Mouse (Mus musculus) gastrocnemius, postnatal 10 days (tissue): ENCODE measurements around the gene Cyp2f2. TPM values are rescaled to one million over a fixed set of nuclear protein-coding genes. Genes with fewer than 3 reads are reported as not detected.
A peak's percentile ranks its signal among the peaks of the same experiment; 100 is the strongest.

Experiments
- DNase-seq: peaks from one replicate; pipeline ENCODE4 v3.0.0; 2021; ENCODE audit warnings: mixed read lengths
- total RNA-seq, 2 experiments: library from RNA; stranded (reverse); gene quantifications; 2 replicates each; pipeline ENCODE4 v1.2.3; 2021

The Cyp2f2 gene
- total RNA-seq, 2 experiments from 2014 or later: 0.28 TPM; not detected in 1

DNA sequence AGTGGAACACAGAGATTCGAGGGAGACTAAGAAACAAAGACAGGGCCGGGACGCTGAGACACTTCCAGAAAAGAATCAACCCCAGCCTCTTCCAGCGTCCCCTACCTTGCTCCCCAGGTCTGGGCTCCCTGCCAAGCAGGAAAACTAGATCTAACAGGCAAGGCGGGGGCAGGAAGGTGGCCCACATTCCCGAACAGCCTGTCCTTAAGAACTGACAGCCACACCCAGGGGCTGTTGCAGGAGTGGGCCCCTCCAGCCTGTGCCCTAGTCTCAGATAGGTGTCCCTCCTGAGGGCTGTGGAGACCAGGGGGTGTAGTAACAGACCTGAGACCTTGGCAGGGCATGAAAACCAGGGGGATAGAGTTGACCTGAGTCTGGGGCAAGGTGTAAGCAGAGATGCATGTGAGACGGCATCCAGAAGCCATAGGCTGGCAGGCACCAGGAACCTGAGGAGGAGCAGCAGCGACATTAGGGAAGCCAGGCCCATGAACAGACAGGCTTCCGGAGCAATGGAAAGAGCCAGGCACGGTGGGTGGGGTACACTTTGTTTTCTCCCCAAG, 33.6 kb downstream of the Cyp2f2 start, which contains the start of gene Cyp2t4:
TSS of gene Cyp2t4 (plus strand) at position 510 of the 560 bp plus-strand sequence.
- DNase-seq: no peak

DNA sequence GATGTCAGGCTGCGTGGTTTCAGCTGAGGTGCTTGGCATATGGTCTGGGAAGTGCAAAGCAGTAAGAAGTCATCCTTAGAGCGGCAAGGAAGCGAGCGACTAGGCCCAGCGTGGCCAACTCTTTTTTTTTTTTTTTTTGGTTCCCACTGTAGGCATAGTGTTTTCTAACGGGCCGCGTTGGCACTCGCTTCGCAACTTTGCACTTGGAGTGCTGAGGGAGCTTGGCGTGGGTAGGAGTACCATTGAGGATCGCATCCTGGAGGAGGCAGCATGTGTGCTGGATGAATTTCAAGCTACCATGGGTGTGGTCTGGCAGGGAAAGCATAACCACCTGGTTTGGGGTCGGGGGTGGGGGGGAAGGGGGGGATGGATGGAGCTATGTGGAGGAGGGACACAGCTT, 36.3 kb downstream of the Cyp2f2 start:
- DNase-seq: no peak

DNA sequence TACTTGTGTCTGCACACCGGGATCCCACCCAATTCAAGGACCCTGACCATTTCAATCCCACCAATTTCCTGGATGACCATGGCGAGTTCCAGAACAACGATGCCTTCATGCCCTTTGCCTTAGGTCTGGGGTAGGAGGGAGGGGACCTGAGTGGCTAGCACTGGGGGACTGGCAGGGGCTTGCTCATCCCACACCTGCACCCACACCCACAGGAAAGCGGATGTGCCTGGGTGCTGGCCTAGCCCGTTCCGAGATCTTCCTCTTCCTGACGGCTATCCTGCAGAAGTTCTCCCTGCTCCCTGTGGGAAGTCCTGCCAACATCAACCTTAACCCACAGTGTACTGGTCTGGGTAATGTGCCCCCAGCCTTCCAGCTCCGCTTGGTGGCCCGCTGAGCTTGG, 38.5 kb downstream of the Cyp2f2 start:
- DNase-seq: no peak

DNA sequence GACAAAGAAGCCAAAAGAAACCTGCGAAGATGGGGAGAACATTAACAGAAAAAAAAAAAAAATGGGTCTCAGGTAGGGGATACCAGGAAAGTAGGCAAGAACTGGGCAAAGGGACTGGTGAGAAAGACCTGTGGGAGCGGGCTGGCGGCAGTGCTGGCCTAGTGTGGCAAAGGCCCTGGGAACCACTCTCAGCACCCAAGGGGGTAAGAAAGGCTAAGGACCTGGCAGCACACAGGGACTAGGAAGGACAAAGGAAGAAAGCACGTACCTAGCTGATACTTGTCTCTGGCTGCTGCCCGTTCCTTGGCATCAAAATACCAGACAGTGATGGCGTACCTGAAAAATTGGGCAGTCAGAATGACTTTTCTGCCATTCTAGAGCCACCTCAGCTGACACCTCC, 39.5 kb downstream of the Cyp2f2 start:
- DNase-seq: no peak

DNA sequence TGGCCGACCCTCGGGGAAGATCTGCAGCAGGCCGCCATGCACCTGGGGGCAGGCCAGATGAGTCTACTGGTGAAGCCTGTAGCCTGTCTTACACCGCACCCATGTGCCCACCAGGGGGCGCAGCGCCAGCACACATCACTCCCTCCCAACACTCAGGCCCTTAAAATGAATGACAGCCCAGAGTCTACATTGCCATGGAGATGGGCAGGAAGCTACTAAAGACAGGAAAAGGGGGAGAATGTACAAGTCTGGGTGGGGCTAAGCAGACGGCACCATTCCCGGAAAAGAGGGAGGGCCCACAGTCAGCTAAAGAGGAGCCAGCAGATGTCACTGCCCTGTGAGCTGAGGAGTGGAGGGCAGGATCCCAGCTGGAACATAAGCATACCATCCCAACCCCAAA, 40.2 kb downstream of the Cyp2f2 start:
- DNase-seq: peak; percentile 90

DNA sequence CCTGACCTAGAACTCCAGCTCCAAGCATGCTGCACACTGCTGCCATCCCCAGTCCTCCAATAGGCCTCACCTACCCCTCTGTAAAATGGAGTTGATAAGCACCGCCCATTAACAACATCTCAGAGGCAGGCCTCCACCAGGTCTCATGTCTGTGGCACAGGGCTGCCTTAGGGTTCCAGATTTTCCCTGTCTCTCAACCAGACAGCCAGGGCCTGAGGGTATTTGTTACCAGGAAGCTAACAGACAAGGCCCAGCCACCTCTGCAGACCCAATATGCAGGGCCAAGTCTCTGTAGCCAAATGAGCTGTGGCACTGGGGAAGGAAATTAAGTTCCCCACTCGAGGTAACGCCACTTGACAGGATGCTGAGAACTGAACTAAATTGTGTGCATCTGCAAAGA, 41.2 kb downstream of the Cyp2f2 start:
- DNase-seq: no peak

DNA sequence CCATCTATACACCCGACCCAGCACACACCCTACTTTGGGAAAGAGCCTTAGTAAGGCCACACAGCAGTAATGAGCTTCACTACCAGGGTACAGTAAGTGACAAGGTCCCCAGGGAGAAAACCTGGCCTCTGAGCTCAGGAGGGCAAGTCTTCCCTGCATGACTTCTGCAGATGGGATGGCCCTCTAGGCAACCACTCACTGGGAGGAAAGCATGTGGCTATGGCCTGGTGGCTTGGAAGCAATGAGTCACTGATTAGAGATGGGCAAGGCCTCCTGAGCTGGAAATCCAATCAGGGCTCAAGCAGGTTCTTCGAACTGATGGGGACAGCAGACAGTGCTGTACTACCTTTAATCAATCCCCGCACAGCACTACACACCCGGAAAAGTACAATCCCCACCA, 42.0 kb downstream of the Cyp2f2 start:
- no peak for DNase-seq

DNA sequence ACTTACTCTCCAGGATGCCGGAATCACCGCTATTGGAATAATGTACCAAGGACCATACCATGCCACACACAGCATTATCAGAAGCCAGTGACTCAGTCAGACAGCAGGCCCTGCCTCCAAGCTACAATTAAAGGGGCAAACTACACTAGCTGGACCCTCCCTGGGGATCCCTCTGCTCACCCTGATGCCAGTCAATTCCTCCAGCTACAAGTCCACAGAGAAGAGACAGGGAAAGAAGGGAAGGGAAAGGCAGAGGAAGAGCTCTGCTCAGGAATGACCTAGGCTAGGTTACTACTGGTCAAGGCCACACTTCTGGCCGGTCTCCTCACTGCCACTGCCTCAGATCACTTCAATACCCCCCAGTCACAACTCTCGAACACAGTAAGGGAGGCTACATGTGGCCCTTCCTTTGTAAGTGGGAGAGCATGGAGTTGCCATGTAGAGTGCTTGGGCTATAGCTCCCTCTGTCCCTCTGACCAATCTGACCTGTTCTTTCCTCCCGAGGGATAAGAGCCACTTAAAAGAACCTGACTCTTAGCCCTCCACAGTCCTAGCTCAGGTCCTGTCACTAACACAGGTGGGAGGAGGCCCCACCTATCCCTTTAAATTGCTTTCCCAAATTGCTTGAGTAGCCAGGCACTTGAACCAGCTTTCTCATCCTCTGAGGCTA, 43.2 kb downstream of the Cyp2f2 start:
- no peak for DNase-seq

DNA sequence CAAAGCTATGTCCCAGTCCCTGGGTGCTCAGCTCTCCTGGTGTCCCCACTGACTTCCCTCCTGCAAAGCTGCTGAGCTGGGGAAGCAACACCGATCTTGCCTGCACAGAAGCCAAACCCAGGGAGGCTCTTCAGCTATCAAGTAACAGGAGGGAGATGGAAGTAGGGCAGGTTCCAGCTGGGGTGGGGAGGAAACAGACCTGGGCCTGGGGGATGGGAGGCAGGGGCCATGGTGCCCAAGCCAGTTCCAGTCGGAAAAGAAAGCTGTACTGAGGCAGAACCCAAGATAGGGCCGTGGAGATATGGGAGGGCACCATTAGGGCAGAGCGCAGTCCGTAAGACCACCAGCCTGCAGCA, 43.7 kb downstream of the Cyp2f2 start:
- DNase-seq: no peak

DNA sequence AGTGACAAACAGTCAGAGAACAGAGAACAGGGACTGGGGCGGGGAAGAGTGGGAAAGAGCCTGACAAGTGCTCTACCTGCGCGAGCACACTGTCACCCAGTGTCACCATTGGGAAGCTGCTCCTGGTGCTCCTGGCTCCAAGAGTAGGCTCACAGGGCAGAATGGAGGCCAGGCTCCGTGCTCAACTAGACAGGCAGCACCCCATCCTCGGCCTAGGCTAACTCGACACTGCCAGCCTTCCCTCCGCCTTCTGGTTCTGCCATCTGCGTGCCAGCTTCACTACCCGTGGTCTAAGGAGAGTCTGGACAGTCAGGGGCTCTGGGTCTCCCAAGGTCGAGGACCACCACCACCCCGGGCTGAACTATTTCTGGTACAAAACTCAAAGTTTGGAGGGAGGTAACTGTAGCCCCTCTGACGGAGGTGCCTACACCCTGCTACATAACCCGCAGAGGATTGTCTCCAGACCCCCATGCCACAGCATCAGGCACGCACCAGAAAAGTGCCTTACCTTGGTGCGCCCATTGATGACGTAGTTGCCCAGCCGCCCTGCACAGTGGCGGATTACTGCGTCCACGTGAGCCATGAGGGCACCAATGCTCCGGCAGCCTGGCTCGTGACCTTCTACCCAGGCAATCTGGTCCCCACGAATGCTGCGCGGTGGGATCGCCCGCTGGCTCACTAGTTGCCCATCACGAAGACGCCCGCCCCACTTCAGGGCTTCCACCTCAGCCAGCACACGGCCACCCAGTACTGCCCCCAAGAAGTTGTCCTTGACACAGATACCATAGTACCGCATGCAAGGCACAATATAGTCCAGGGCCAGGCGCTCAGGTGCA, 44.6 kb downstream of the Cyp2f2 start:
- no peak for DNase-seq

DNA sequence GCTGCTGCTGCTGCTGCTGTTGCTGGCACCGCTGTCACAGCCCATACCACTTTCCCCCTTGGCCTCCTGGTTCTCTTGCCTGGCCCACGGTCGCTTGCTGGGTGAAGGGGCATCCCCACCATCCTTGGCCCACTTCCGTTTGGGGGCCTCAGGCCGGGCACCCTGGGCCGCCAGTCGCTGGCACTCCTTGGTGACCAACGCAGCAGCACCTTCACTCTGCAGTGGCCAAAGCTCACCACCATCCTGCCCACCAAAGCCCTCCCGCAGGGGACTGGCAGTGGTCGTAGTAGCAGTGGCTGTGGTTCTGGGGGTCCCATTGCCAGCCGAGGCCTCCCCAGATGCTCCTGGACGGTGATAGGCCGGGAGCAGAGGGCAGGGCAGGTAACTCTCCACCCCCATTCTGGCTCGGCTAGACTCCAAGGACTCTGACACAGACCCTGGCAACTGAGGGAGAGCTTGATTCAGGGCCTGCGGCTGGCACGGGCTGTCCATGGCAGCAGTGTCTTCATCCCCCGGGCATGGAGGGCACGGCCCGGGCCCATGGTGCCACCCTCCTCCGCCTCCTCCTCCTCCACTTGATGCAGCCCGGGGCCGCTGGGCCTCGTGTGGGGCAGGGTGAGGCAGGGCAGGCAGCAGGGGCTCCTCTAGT, 45.4 kb downstream of the Cyp2f2 start:
- no peak for DNase-seq

DNA sequence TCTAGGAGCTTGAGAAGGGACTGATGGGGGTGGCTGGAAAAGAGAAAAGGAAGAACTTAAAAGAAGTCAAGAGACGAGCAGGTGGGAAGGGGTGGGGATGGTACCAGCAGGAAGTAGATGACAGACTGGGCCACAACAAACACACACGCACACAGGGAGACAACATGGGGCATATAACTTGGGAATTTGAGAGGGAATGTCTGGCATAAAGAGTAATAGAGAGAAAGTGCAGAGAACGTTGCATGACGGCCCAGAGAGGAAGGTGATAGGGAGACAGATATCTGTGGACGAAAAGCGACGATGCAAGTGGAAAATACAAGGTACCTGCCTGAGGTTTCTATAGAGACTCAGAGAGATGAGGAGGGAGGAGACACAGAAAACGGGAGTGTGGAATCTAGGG, 46.0 kb downstream of the Cyp2f2 start:
- no peak for DNase-seq

DNA sequence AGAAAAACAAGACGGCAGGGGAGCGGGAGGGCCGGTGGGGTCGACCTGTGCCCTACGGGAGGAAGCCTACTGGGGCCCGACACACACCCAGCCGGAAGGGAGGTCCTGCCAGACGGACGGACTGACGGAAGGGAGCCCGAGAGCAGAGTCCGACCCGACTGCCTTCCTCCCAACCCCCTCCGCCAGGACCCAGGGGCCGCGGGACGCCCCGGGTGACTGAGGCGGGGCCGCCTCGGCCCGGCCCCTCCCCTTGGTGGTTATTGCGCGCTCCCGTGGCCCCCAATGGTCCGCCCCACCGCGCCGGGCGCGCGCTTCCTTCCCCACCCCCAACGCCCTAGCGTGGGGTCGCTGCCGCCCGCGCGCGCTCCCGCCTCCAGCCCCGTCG, 46.5 kb downstream of the Cyp2f2 start:
- DNase-seq: peak; percentile 89

DNA sequence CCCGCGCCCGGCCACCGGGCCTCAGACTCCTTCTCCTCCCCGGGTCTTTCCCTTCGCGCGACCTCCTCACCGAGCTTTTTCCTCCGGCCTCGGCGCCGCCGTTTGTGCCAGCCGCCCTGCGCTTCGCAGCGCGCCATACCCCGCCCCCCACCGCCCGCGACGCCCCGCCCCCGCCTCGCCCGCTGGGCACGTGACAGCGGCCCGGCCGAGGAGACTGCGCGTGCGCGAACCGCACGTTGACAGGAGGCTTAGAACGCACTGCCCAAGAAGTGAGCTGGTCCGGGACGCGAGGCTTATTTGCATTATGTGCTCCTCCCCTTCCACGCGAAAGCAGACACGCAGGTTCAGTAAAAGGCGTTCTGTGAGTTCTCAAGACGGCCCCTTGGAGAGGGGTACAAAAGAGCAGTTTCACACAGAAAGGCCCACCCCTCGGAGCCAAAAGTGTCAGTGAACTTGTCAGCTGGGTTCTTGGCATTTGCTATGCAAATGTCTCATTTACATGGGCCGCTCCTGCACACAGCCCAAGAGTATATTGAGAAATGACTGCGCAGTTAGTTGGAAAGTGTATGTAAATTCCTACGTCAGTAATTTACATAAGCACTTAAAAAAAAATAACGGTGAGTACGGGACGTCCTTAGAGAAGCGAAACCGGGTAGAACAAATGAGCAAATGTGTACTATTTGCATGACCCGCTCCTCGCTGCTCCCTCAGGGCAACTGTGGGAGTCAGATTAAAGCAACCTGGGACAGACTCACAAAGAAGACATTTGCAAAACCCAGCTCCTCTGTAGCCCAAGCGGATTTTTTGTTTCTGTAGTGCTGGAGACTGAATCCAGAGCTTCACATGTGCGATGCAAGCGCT, 47.1 kb downstream of the Cyp2f2 start, which contains the start of gene Egln2:
TSS of gene Egln2 (minus strand) at position 189 of the 861 bp plus-strand sequence.
- peak; percentile 98 for DNase-seq

DNA sequence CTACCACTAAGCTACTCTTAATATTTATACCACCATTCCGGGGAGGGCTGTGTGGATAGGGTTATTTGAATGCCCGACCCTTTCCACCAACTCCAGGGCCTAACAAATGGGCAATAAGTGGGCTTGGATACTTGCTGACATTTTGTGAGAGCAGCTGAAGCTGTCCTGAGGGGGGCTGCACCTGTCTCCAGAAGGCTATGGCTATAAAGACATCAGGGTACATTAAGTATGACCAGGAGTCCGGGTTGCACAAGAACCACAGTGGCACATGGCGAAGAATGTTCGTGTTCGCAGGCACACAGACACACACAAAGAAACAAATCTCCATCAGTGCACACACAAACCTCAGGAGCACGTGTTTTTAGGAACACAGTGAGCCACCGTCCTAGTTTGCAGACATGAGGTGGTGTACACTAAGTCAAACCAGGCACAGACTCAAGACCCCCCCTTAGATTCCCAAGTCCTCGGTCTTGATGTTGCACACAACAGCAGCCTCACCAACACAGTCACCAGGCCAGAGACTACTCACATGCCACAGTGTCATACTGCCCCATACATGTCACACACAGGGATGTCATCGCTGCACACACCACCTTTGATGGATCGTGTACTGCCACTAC, 47.9 kb downstream of the Cyp2f2 start:
- DNase-seq: no peak

DNA sequence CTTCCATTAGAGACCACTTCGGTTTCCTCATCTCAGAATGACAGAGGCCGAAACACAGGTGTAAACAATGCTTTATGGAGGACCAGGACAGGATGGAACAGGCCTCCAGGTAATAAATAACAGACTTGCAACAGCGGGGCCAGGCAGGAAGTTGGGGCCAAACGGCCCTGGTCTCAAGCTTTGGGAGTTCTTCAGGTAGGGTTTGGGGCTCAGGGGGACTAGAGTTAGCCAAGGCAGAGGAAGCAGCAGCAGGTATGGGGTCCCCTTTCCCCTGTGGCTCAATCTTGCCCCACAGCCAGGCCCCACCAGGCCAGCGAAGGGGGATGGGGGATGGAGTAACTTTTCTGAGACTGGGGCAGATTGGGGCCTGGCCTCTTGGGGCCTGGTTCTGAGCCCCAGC, 48.7 kb downstream of the Cyp2f2 start:
- no peak for DNase-seq

DNA sequence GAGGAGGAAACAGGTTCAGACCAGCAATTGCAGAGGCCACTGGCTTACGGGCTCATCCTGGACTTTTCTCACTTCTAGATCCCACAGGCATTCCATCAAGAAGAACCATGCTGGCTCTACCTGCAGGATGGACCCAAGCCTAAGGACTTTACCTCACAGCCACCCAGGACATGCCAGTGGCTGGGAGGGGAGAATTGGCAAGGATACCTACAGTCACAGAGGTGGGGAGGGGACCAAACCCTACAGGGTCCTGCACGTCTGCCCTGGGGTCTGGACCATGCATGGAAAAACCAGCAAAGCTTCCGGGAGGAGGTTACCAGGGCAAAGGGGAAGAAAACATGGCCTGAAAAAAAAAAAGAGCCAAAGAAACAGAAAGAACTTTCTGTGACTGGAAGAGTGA, 51.3 kb downstream of the Cyp2f2 start:
- no peak for DNase-seq

DNA sequence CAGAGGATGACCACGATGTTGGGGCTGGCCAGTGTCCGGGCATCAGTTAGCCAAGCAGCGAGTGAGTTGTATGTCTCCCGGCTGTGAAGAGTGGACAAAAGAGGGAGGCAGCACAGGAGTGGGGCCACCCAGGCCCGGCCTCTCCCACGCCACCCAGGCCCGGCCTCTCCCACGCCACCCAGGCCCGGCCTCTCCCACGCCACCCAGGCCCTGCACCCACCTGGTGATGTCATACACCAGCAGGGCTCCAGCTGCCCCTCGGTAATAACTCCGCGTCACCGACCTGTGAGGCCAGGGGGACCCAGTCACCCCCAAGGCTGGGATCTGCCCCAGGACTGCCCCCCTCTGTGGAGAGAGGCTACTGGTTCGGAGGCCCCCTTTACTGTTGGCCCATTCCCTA, 54.8 kb downstream of the Cyp2f2 start:
- no peak for DNase-seq

DNA sequence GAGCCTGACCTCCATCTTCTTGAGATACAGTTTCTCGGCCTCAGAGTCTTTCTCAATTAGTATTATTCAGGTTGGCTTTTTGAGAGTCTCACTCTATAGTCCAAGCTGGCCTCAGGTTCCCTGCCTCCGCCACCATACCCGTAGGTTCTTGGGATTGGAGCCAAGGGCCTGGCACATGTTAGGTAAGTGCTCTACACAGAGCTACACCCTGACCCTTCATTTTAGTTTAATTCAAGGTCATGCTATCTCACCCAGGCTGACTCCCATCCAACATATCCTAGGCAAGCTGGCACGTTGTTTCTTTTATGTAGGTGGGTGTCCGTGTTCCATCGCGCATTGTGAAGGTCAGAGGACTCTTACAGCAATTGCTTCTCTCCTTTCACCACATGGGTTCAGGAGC, 55.2 kb downstream of the Cyp2f2 start:
- DNase-seq: no peak

DNA sequence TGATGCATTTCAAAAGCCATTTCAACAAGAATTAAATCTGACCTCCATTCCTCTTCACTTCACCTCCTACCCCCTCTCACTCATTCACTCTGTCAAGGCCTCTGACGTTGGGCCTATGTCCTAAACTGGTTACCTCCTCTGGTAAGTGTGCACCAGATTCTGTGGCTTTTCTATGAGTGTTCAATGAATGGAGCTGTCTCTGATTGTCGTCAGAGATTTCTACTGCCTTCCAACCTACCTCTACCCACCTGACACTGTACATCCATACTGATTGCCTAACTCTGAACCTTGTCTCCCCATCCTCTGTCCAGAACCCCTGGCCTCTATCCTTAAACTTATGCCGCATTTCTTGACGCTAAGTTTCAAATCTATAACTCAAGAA, 58.2 kb downstream of the Cyp2f2 start:
- no peak for DNase-seq
